Mouse (Mus musculus): ENCODE data around the gene Hmga1. TPM values are rescaled to one million over a fixed set of nuclear protein-coding genes. Genes with fewer than 3 reads are reported as not detected.
A peak's percentile ranks its signal among the peaks of the same experiment; 100 is the strongest.

Gene Hmga1
- polyA plus RNA-seq (2015; fragmentation: Nextera tagmentation; extraction: Ambion mirVana), result 234 and 241 TPM in 2 replicates

DNA sequence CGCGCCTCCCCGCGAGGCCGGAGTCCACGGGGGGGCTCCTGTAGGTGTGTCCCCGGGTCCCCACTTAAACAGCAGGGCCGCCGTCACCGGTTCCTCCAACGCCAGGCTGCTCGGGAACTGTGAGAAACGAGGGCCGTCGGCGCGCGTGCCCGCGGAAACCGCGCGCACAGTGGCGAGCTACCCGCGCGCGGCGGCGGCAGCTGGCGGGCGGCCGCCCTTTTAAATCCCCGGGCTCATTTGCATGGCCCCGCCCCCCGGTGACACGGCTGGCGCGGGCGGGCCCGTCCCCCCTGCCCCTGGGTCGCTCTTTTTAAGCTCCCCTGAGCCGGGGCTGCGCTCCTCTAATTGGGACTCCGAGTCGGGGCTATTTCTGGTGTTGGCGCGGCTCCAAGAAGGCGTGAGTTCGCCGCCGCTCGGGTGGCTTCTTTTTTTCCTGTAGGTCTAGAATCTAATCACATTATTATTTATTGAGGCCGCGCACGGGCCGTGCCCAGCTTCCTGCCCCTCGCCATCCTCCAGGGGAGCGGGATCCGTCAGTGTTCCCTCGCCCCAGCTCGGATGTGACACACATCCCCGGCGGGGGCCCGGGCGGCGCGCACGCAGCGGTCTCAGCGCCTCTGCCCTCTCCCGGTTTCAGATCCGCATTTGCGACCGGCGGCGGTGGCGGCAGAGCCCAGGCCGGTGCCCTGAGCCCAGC is at the start of gene Hmga1:
TSS of gene Hmga1 (plus strand) at position 183 of the 697 bp plus-strand sequence.
- no peaks in the 10 kb centered on the region for H3K27me3 ChIP-seq
- H3K4me2 ChIP-seq (replicated peaks), result peak within 1 kb of the TSS; percentile 81
- no peaks in the 10 kb centered on the region for H3K9me3 ChIP-seq
- peak within 1 kb of the TSS; percentile 98 for H3K27ac ChIP-seq
- H3K36me3 ChIP-seq, result peaks cover 13% of the 10 kb centered on the region
- WGBS, result under 1% methylated on average over 69 of the region's 79 CpGs
- H3K4me1 ChIP-seq, result peaks cover 44% of the 10 kb centered on the region
- peak within 1 kb of the TSS; percentile 90 for H3K9ac ChIP-seq
- ATAC-seq (ENCODE audit: low FRiP score, low read depth), result peak; percentile 55
- H3K4me3 ChIP-seq, result peak within 1 kb of the TSS; percentile 85

DNA sequence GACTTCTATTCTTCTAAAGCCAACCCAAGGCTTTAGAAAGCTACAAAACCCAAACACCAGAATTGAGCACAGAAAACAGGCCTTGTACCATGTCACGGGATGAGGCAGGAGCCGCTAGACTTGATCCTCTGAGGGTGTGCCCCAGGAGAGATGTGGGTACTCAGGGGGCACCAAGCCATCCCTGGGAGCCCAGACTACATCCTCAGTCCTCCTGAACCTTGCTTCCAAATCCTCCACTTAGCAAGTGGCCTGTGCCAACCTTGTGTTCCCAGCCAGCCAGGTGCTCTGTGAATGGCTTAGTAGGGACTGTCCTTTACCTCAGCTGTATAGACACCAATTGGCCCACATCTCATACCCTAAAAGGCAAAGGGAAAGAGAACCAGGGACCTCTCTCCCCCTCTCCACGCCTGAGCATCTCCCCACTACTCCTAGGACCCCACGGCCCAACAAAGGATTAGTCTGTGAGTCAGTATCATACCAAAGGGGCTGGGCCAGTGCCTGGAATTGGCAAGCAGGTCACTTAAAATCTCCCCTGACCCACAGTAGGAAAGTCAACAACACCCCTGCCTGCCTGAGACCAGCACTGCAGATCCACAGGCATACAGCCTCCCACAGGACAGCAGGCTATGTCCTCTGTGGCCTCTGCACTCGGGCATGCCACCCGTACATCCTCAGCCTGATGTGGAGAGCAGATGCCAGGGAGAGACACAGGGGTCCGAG is 49.3 kb upstream of the Hmga1 start:
- WGBS, result 85% methylated on average over 7 of the region's 7 CpGs
- H3K4me3 ChIP-seq, result no peak overlapping the region
- peaks cover 28% of the 10 kb centered on the region for H3K4me1 ChIP-seq
- H3K4me2 ChIP-seq (replicated peaks), result no peak overlapping the region
- no peaks in the 10 kb centered on the region for H3K9me3 ChIP-seq
- H3K9ac ChIP-seq, result no peak overlapping the region
- peaks cover 66% of the 10 kb centered on the region for H3K27me3 ChIP-seq
- ATAC-seq (ENCODE audit: low FRiP score, low read depth), result no peak
- H3K27ac ChIP-seq, result no peak overlapping the region
- no peaks in the 10 kb centered on the region for H3K36me3 ChIP-seq

DNA sequence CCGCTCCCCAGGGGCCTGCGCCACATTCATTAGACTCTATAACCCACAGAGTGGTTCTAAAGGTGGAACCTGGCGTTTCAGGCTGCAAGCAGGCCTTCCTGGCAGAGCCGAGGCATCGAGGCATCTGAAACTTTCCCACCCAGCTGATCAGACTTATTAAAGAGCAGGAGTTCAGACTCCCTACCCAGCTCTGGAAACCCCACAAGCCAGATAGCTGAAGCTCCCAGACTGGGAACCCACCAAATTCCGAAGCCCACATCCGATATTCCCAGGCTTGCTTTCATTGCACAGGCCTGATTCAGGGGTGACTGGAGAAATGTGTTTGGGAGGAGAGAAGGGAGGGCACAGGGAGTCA is 48.7 kb upstream of the Hmga1 start:
- peaks cover 28% of the 10 kb centered on the region for H3K4me1 ChIP-seq
- 84% methylated on average over 7 of the region's 7 CpGs for WGBS

DNA sequence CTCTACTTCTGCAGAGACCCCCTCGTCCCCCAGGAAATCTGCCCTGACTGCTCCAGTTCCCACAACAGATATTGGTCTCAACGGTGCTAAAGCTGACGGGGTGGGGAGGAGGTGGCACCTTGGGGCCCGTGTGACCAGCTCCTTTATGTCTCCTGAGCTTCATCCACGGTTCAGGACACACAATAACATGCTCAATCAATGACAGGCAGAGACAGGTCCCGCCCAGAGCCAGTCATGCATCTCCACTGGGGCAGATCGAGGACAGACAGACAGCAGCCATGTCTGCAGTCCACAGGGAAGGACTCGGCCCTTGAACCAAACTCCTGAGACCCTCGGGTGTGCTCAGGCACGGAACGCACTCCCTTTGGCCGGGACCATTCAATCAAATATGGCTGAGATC is 48.3 kb upstream of the Hmga1 start:
- H3K4me3 ChIP-seq, result no peak overlapping the region
- H3K9ac ChIP-seq, result no peak overlapping the region
- peaks cover 67% of the 10 kb centered on the region for H3K27me3 ChIP-seq
- no peak overlapping the region for H3K4me2 ChIP-seq (replicated peaks)
- no peaks in the 10 kb centered on the region for H3K36me3 ChIP-seq
- H3K4me1 ChIP-seq, result peaks cover 32% of the 10 kb centered on the region
- H3K27ac ChIP-seq, result no peak overlapping the region
- no peaks in the 10 kb centered on the region for H3K9me3 ChIP-seq
- 71% methylated on average over 12 of the region's 12 CpGs for WGBS
- no peak for ATAC-seq (ENCODE audit: low FRiP score, low read depth)

More for the DNA sequence above, 48.7 kb upstream of the Hmga1 start:
- H3K27ac ChIP-seq, result no peak overlapping the region
- ATAC-seq (ENCODE audit: low FRiP score, low read depth), result no peak
- H3K9me3 ChIP-seq, result no peaks in the 10 kb centered on the region
- H3K4me3 ChIP-seq, result no peak overlapping the region
- H3K9ac ChIP-seq, result no peak overlapping the region
- no peak overlapping the region for H3K4me2 ChIP-seq (replicated peaks)
- peaks cover 67% of the 10 kb centered on the region for H3K27me3 ChIP-seq
- H3K36me3 ChIP-seq, result no peaks in the 10 kb centered on the region

DNA sequence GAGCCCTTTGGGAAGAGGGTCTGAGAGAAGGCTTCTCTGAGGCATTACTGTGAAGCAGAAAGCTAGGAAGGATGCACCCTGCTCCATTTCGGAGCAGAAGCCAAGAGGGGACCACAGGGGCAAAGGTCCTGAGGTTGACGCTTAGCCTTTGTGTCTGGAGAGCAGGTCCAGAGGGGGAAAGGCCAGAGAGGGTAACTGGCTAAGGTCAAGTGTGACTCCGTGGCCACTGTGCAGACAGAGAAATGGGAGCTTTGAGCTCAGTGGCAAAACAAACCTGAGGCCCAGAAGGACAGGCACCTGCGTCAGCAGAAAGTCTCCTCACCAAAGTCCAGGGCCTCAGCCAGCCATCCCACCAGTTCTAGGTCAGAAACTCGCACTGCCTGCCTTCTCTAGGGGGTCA is 47.8 kb upstream of the Hmga1 start:
- ATAC-seq (ENCODE audit: low FRiP score, low read depth), result no peak
- Histone ChIP-seq H3K4me1 (peaks cover 35% of the 10 kb centered on the region), H3K9ac (no peak overlapping the region), H3K9me3 (no peaks in the 10 kb centered on the region), H3K27me3 (peaks cover 69% of the 10 kb centered on the region), H3K27ac (no peak overlapping the region), H3K36me3 (no peaks in the 10 kb centered on the region), H3K4me3 (no peak overlapping the region), H3K4me2 (replicated peaks) (no peak overlapping the region)
- WGBS, result 75% methylated on average over 5 of the region's 5 CpGs

DNA sequence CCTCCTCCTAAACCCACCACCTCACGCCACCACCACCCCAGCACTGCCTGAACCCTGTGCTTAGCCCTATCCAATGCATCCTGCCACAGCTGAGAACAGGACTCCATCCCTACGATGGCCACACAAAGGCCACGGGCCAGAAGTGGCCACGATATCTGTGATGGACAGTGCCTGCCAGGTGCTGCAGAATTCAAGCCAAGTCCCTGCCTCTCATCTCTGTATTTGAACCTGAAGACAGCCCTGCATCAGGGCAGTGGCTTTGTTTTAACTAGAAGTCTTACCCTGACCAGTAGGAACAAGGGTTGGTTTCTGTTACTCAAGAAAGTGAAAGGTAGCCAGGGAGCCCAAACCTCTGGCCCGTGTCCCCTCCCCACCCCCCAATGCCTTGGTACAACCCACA is 47.2 kb upstream of the Hmga1 start:
- Histone ChIP-seq H3K4me1 (peaks cover 39% of the 10 kb centered on the region), H3K36me3 (no peaks in the 10 kb centered on the region), H3K4me2 (replicated peaks) (no peak overlapping the region), H3K27ac (no peak overlapping the region), H3K9me3 (no peaks in the 10 kb centered on the region), H3K4me3 (no peak overlapping the region), H3K9ac (no peak overlapping the region), H3K27me3 (peaks cover 69% of the 10 kb centered on the region)
- WGBS, result 79% methylated on average over 5 of the region's 5 CpGs
- no peak for ATAC-seq (ENCODE audit: low FRiP score, low read depth)

DNA sequence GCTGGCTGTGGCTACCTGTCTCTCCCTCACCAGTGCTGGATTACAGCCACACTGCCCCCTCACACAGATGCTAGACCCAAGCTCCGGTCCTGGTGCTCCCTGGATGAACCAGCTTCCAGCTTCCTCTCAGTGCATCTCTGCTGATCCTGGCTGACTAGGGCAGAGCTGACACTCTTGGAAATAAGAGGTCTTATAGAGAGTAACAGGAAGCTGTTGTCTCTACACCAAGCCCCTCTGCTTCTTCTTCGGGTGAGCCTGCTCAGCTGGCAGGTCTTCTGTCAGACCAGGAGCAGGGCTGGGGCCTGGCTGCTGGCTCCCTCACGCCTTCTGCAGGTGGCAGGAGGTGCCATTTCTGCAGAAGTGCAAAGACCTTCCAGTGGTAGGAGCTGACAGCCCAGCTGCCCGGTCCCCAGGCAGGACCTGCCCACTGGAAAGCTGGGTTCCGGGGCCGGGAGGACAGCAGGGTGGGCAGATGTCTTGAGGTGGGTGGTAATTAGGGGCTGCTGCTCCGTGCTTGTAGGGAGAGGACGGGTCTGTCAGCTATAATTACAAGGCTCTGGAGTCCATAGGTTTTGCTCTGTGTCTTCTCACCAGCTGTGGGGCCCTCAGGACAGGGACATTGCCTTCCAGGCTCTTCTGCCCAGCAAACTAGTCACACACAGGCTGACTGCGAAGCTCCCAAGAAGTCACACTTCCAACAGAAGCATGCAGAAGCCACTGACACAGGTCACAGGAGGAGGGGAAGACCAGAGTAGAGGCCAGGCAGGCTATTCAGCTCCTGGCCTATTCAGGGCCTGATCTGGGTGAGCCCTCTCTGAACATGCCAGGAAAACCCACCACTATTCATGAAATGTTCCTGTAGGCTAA is 45.8 kb upstream of the Hmga1 start:
- Histone ChIP-seq H3K4me1 (peaks cover 30% of the 10 kb centered on the region), H3K27me3 (peaks cover 80% of the 10 kb centered on the region), H3K4me2 (replicated peaks) (no peak overlapping the region), H3K27ac (no peak overlapping the region), H3K9me3 (no peaks in the 10 kb centered on the region), H3K4me3 (no peak overlapping the region), H3K9ac (no peak overlapping the region), H3K36me3 (no peaks in the 10 kb centered on the region)
- WGBS, result 41% methylated on average over 9 of the region's 9 CpGs
- no peak for ATAC-seq (ENCODE audit: low FRiP score, low read depth)

DNA sequence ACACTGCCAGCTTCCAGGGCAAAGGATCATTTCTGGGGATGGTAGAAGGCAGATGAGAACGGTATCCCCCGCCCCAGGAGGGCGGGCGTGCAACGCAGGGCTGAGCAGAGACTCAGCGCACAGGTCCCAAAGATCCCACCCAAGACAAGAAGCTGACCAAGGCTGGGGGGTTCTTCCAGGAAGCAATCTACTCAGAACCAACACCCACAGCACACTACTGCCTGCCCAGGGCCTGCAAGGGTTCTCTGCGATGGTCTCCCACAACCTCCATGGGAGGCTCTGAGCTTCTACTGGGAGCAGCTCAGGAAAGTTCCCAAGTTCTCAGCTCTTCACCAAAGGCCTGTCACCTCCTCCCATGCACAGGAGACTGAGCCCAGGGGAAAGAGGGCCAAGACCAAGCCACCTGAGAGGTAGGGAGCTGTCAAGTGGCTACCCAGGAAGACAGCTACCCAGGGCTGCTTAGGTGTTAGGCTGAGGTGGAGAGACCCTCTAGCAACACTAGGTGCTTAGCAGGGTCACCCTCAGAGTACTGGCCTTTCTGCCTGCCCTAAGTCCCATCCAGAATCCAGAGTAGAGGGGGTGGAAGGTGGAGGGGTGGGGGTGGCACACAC is 45.1 kb upstream of the Hmga1 start:
- no peak for ATAC-seq (ENCODE audit: low FRiP score, low read depth)
- peak overlapping the region; percentile 99 for H3K4me2 ChIP-seq (replicated peaks)
- WGBS, result 95% methylated on average over 7 of the region's 7 CpGs

DNA sequence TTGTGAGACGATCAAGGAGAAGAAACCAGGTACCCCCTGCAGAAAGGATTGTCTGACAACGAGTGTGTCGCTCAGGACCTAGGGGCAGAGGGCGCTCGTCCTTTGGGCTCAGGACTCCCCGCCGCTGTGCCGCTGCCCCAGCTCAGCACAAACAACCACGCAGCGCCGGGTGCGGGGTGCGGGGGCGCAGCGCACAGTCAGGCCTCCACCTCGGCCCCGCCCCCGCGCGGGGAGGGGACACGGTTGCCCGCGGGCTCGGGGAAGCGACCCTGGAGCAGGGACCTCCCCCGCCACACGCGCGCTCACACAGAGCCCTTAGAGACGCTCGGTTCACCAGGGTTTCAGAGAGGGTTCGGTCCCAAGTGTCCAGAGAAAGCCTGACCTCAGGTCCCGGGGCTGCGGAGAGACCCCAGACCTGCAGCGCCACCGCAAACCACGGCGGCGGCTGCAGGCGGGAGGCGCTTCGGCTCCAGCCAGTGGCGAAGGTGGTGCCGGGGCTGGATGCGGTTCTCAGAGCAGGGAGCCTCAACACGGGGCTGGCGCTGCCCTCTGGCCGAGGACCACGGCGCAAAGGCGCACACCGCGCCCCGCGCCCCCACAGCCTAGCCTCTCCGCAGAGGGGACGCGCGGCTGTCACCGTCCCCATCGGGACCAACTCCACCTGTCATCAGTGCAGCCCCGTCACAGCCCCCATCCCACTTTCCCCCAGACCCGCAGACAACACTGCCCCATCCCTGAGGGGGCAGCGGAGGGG is 44.3 kb upstream of the Hmga1 start:
- Histone ChIP-seq H3K9me3 (no peaks in the 10 kb centered on the region), H3K27ac (no peak overlapping the region), H3K36me3 (no peaks in the 10 kb centered on the region), H3K27me3 (peaks cover 91% of the 10 kb centered on the region), H3K4me1 (peaks cover 20% of the 10 kb centered on the region), H3K4me2 (replicated peaks) (peak overlapping the region; percentile 99), H3K9ac (peak overlapping the region; percentile 63), H3K4me3 (peak overlapping the region; percentile 63)
- ATAC-seq (ENCODE audit: low FRiP score, low read depth), result 0 out of 2 replicates have a peak, but pooled peaks have one; percentile 11
- under 1% methylated on average over 52 of the region's 64 CpGs for WGBS

More for the DNA sequence above, 45.1 kb upstream of the Hmga1 start:
- Histone ChIP-seq H3K9me3 (no peaks in the 10 kb centered on the region), H3K4me1 (peaks cover 22% of the 10 kb centered on the region), H3K27me3 (peaks cover 86% of the 10 kb centered on the region), H3K9ac (no peak overlapping the region), H3K27ac (no peak overlapping the region), H3K36me3 (no peaks in the 10 kb centered on the region), H3K4me3 (peak overlapping the region; percentile 63; the same call in 1 of the 2 replicates)

DNA sequence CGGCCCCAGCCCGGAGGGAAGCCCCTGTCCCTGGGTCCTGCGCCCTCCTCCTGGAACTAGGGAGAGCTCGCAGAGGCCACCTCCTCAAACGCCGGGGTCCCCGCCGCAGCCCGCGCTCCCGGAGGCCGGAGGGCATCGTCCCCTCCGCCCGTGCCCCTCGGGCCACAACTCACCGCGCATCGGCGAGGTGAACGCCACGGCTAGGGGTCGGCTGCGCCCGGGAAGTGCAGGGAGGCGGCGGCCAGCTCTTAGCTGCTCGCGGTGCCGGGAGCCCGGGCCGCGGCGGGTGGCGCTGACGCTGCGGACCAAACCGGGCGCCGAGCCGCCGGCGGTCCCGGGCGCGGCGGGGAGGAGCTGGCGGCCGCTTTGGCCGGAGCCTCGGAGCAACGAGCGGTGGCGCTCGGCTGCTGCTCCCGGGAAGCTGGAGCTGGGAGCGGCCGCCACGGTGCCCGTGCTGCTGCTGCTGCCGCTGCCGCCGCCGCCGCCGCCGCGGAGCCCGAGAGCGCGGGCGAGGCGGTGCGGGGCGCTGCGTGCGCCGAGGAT is 43.6 kb upstream of the Hmga1 start:
- no peaks in the 10 kb centered on the region for H3K36me3 ChIP-seq
- peak overlapping the region; percentile 99 for H3K4me2 ChIP-seq (replicated peaks)
- no peaks in the 10 kb centered on the region for H3K9me3 ChIP-seq
- under 1% methylated on average over 68 of the region's 78 CpGs for WGBS
- no peak for ATAC-seq (ENCODE audit: low FRiP score, low read depth)
- no peak overlapping the region for H3K27ac ChIP-seq
- peak overlapping the region; percentile 63 for H3K4me3 ChIP-seq
- H3K4me1 ChIP-seq, result peaks cover 20% of the 10 kb centered on the region
- H3K9ac ChIP-seq, result peak overlapping the region; percentile 63
- peaks cover 97% of the 10 kb centered on the region for H3K27me3 ChIP-seq

Data from limb, embryonic 13.5 days (tissue).